ENCODE assay signal across 8 mouse cellular contexts in the genomic region with DNA sequence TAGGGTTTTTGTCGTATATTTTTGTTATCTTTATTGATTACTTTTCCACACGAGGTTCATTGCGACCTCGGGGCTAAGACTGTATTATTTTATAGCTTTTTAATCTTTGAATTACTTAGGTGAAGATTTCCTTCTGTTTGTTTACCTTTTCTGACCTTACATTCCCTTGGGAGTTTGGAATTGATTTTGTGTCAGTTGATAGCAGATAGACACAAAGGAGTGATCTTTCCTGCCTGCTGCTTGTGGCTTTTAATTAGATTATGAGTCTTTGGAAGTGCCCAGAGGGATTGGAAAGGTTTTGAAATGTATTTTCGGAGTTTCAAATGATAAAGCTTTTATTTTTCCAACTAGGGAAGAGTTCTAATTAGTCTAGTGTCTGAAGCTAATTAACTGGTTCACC. TPM values are rescaled to one million over a fixed set of nuclear protein-coding genes. Genes with fewer than 3 reads are reported as not detected.
DNase-seq lines count a peak whose midpoint lies in the region; ATAC-seq and TF ChIP-seq lines count a peak whose summit lies in the region.

No protein-coding gene starts in this region.

- no peak for TF ChIP-seq CTCF in bone marrow macrophage, adult 2 months (IDR thresholded peaks at IDR 0.05; ENCODE audit: low read depth, low read length)

- intact Hi-C loops in heart, postnatal 14 days (cut with DNase I), result no loop called here
- intact Hi-C loops in left cerebral cortex, postnatal 4 days (cut with DNase I), result no loop called here

- H3K4me1 ChIP-seq in heart, embryonic 16.5 days (ENCODE audit: control insufficient read depth, insufficient read depth, low read length), result peaks cover 11% of the 10 kb centered on the region
- H3K4me1 ChIP-seq in bone marrow macrophage, adult 2 months (ENCODE audit: control insufficient read depth, insufficient read depth, low read length), result peaks cover 9% of the 10 kb centered on the region
- no peaks in the 10 kb centered on the region for H3K4me1 ChIP-seq in hindbrain, embryonic 11.5 days (replicated peaks; ENCODE audit: control insufficient read depth, insufficient read depth, low read length)
- H3K4me1 ChIP-seq in midbrain, embryonic 11.5 days (ENCODE audit: control insufficient read depth, insufficient read depth, low read length), result peaks cover 9% of the 10 kb centered on the region; the same call in 1 of the 2 replicates

- H3K36me3 ChIP-seq in heart, embryonic 16.5 days (ENCODE audit: control insufficient read depth, insufficient read depth), result no peaks in the 10 kb centered on the region
- no peaks in the 10 kb centered on the region for H3K36me3 ChIP-seq in hindbrain, embryonic 11.5 days (ENCODE audit: control insufficient read depth, insufficient read depth, low read length)
- no peaks in the 10 kb centered on the region for H3K36me3 ChIP-seq in midbrain, embryonic 11.5 days (ENCODE audit: control insufficient read depth, insufficient read depth, low read length)

- TF ChIP-seq POLR2A in bone marrow macrophage, adult 2 months (IDR thresholded peaks at IDR 0.05; ENCODE audit: borderline replicate concordance, low read depth, low read length), result no peak

- H3K9ac ChIP-seq in heart, embryonic 16.5 days (ENCODE audit: low read length), result peak overlapping the region; percentile 82
- no peak overlapping the region for H3K9ac ChIP-seq in hindbrain, embryonic 11.5 days (ENCODE audit: low read depth, low read length)
- H3K9ac ChIP-seq in midbrain, embryonic 11.5 days (ENCODE audit: low read length), result peak overlapping the region; percentile 82; the same call in 1 of the 2 replicates

- no peak for DNase-seq in heart, postnatal 14 days
- DNase-seq in hindbrain, embryonic 11.5 days (ENCODE audit: low spot score), result peak; percentile 34
- peak; percentile 88 for DNase-seq in midbrain, embryonic 11.5 days (ENCODE audit: low spot score, missing footprints)
- DNase-seq in left cerebral cortex, postnatal 4 days, result no peak
- DNase-seq in frontal cortex, postnatal 10 days (ENCODE audit: low spot score in 2 of 2), result no peak
- DNase-seq in B cell, adult 2 months, result no peak

- H3K4me3 ChIP-seq in heart, embryonic 16.5 days (ENCODE audit: low read length), result peak overlapping the region; percentile 68
- peak overlapping the region; percentile 73 for H3K4me3 ChIP-seq in bone marrow macrophage, adult 2 months (ENCODE audit: insufficient read depth, low read length)
- peak overlapping the region; percentile 68 for H3K4me3 ChIP-seq in hindbrain, embryonic 11.5 days (ENCODE audit: low read depth, low read length)
- peak overlapping the region; percentile 57 for H3K4me3 ChIP-seq in midbrain, embryonic 11.5 days (ENCODE audit: low read depth, low read length)

- 30% methylated on average over 5 of the region's 5 CpGs for WGBS in heart, embryonic 16.5 days
- 42% methylated on average over 5 of the region's 5 CpGs for WGBS in hindbrain, embryonic 11.5 days
- WGBS in midbrain, embryonic 11.5 days, result 43% methylated on average over 5 of the region's 5 CpGs

- no peak for ATAC-seq in heart, embryonic 16.5 days (replicated peaks; ENCODE audit: extremely low read depth, insufficient read depth, low FRiP score)
- ATAC-seq in hindbrain, embryonic 11.5 days (ENCODE audit: low FRiP score), result no peak
- ATAC-seq in midbrain, embryonic 11.5 days (ENCODE audit: low FRiP score), result no peak

- H3K27me3 ChIP-seq in heart, embryonic 16.5 days (ENCODE audit: control insufficient read depth, insufficient read depth, low read length), result no peaks in the 10 kb centered on the region
- H3K27me3 ChIP-seq in hindbrain, embryonic 11.5 days (ENCODE audit: control insufficient read depth, insufficient read depth, low read length), result no peaks in the 10 kb centered on the region
- H3K27me3 ChIP-seq in midbrain, embryonic 11.5 days (ENCODE audit: control insufficient read depth, insufficient read depth, low read length), result no peaks in the 10 kb centered on the region

- H3K9me3 ChIP-seq in heart, embryonic 16.5 days (replicated peaks; ENCODE audit: control insufficient read depth, low read length), result no peaks in the 10 kb centered on the region
- H3K9me3 ChIP-seq in hindbrain, embryonic 11.5 days (ENCODE audit: control insufficient read depth, low read length), result no peaks in the 10 kb centered on the region
- no peaks in the 10 kb centered on the region for H3K9me3 ChIP-seq in midbrain, embryonic 11.5 days (ENCODE audit: control insufficient read depth, low read length)

- peak overlapping the region; percentile 83 for H3K4me2 ChIP-seq in heart, embryonic 16.5 days (ENCODE audit: low read depth, low read length)
- peak overlapping the region; percentile 54 for H3K4me2 ChIP-seq in hindbrain, embryonic 11.5 days (replicated peaks; ENCODE audit: low read depth, low read length)
- peak overlapping the region; percentile 54 for H3K4me2 ChIP-seq in midbrain, embryonic 11.5 days

- no peak overlapping the region for H3K27ac ChIP-seq in heart, embryonic 16.5 days (ENCODE audit: low read length)
- peak overlapping the region; percentile 89 for H3K27ac ChIP-seq in bone marrow macrophage, adult 2 months (ENCODE audit: insufficient read depth, low read depth, low read length)
- H3K27ac ChIP-seq in hindbrain, embryonic 11.5 days (ENCODE audit: low read depth, low read length), result no peak overlapping the region
- H3K27ac ChIP-seq in midbrain, embryonic 11.5 days (ENCODE audit: low read depth, low read length), result no peak overlapping the region; the same call in 1 of the 2 replicates

RNA-seq across cellular contexts. Expression of gene Atg4c, which starts 1.1 kb away (rescaled TPM):
- 9.6 and 10.7 TPM in 2 replicates for polyA plus RNA-seq in heart, embryonic 16.5 days (2015; fragmentation: Nextera tagmentation; extraction: Ambion mirVana)
- 1 to 10 TPM; 5.2 to 5.9 TPM for total RNA-seq in heart, postnatal 14 days (2021)
- 23.5 and 23.8 TPM in 2 replicates for polyA plus RNA-seq in bone marrow macrophage, adult 2 months (2012; ENCODE audit: insufficient read depth, insufficient read length, missing spikeins)
- polyA plus RNA-seq in hindbrain, embryonic 11.5 days (2014; fragmentation: Nextera tagmentation; extraction: Ambion mirVana), result 13.7 and 16.8 TPM in 2 replicates
- 13.7 and 16.7 TPM in 2 replicates for polyA plus RNA-seq in midbrain, embryonic 11.5 days (2014; fragmentation: Nextera tagmentation; extraction: Ambion mirVana)
- 10 to 100 TPM; 23.5 to 25.0 TPM for total RNA-seq in left cerebral cortex, postnatal 4 days (2021)

Comparison
In these comparisons a context has a peak if more than half of its experiments do, and no peak if none do; other contexts are left out.
1. DNase-seq: peak in hindbrain, embryonic 11.5 days (single experiment) and midbrain, embryonic 11.5 days (single experiment); none in heart, postnatal 14 days (0 of 2), left cerebral cortex, postnatal 4 days (single experiment), frontal cortex, postnatal 10 days (0 of 2) and B cell, adult 2 months (0 of 2).
2. Peak in every context shown above with its lines, with median percentiles within 50 percentile points of each other: H3K4me2 ChIP-seq and H3K4me3 ChIP-seq.